Mouse (Mus musculus) CH12.LX (cell line): ENCODE data around the gene Slc45a1. TPM values are rescaled to one million over a fixed set of nuclear protein-coding genes. Genes with fewer than 3 reads are reported as not detected.
"Not testable (repeated sequence)": the region's sequence is repeated elsewhere in the genome, so short reads cannot be mapped to it uniquely, and the experiment has no call there.

ENCODE experiments used
- DNase-seq: peaks from one replicate; pipeline ENCODE4 v3.0.0-alpha.2; 2013; ENCODE audit errors: extremely low read depth
- H3K27ac ChIP-seq: 2 replicates; pipeline ENCODE4 v1.5.1; 2012; ENCODE audit warnings: low read depth, mild to moderate bottlenecking, control low read depth, moderate library complexity; ENCODE audit not compliant: insufficient read depth
- H3K27me3 ChIP-seq: replicated peaks from 2 replicates; pipeline ENCODE3; 2012; ENCODE audit warnings: inconsistent platforms
- H3K36me3 ChIP-seq, 2 experiments: replicated peaks in 1 of 2; 2 replicates each; pipeline versions ENCODE3 to v1.6.1; 2012; ENCODE audit warnings: inconsistent platforms in 1 of 2, low read length in 1 of 2, mild to moderate bottlenecking in 1 of 2, mixed read lengths in 1 of 2, moderate library complexity in 1 of 2; ENCODE audit not compliant: control insufficient read depth in 1 of 2, insufficient read depth in 1 of 2
- H3K4me1 ChIP-seq, 2 experiments: 2 replicates each; pipeline ENCODE4 v1.6.1; 2012; ENCODE audit warnings: inconsistent platforms in 1 of 2, moderate library complexity in 1 of 2; ENCODE audit not compliant: insufficient read depth in 2 of 2, control insufficient read depth in 1 of 2
- H3K4me2 ChIP-seq: 2 replicates; pipeline ENCODE4 v1.6.1; 2012; ENCODE audit warnings: low read depth, mild to moderate bottlenecking, control low read depth; ENCODE audit not compliant: poor library complexity, insufficient read depth, severe bottlenecking
- H3K4me3 ChIP-seq, 3 experiments: fragments of 150-350 bp in 1 of 3; sonication (generic) in 1 of 3; replicated peaks in 1 of 3; 2 replicates each; pipeline versions ENCODE3 to v1.5.1; 2011 to 2012; ENCODE audit warnings: low read depth in 2 of 3, low read length in 2 of 3, mild to moderate bottlenecking in 2 of 3, moderate library complexity in 2 of 3, control low read depth in 1 of 3, improper control_type of control experiment in 1 of 3, inconsistent platforms in 1 of 3, mixed read lengths in 1 of 3; ENCODE audit not compliant: poor library complexity in 1 of 3
- H3K79me2 ChIP-seq: replicated peaks from 2 replicates; pipeline ENCODE4 v1.6.1; 2012; ENCODE audit warnings: mild to moderate bottlenecking, moderate library complexity; ENCODE audit not compliant: control insufficient read depth, poor library complexity, insufficient read depth, severe bottlenecking; ENCODE audit errors: extremely low read depth
- H3K9ac ChIP-seq: 2 replicates; pipeline ENCODE4 v1.6.1; 2012; ENCODE audit warnings: low read depth, mild to moderate bottlenecking, control low read depth, moderate library complexity; ENCODE audit not compliant: insufficient read depth
- H3K9me3 ChIP-seq: replicated peaks from 2 replicates; pipeline ENCODE3; 2012; ENCODE audit warnings: low read length, inconsistent platforms, mixed read lengths
- BHLHE40 ChIP-seq: IDR thresholded peaks from 2 replicates; pipeline ENCODE4 v1.6.1; 2011; ENCODE audit warnings: mild to moderate bottlenecking, low read depth, low read length, improper control_type of control experiment
- E2F4 ChIP-seq: IDR thresholded peaks from 2 replicates; pipeline ENCODE4 v1.6.1; 2011; ENCODE audit warnings: low read depth, low read length, improper control_type of control experiment; ENCODE audit not compliant: insufficient replicate concordance
- EP300 ChIP-seq: IDR thresholded peaks from 2 replicates; pipeline ENCODE4 v1.6.1; 2011; ENCODE audit warnings: low read length, improper control_type of control experiment
- GABPA ChIP-seq: IDR thresholded peaks from 2 replicates; pipeline ENCODE4 v1.6.1; 2012; ENCODE audit warnings: low read depth, low read length, improper control_type of control experiment, inconsistent platforms; ENCODE audit not compliant: insufficient replicate concordance
- IRF4 ChIP-seq: IDR thresholded peaks from 2 replicates; pipeline ENCODE4 v1.6.1; 2014; ENCODE audit warnings: low read depth, mild to moderate bottlenecking, inconsistent platforms, low read length, improper control_type of control experiment
- JUND ChIP-seq: conservative IDR thresholded peaks from 2 replicates; pipeline ENCODE4 v1.6.1; 2011; ENCODE audit warnings: low read depth, low read length, improper control_type of control experiment
- MAFK ChIP-seq: IDR thresholded peaks from 2 replicates; pipeline ENCODE4 v1.6.1; 2011; ENCODE audit warnings: low read length, improper control_type of control experiment; ENCODE audit not compliant: insufficient replicate concordance
- MAZ ChIP-seq: IDR thresholded peaks from 2 replicates; pipeline ENCODE4 v1.6.1; 2012; ENCODE audit warnings: low read depth, mild to moderate bottlenecking, inconsistent platforms, low read length, improper control_type of control experiment, moderate library complexity
- MEF2A ChIP-seq: IDR thresholded peaks from 2 replicates; pipeline ENCODE4 v1.6.1; 2014; ENCODE audit warnings: low read depth, mild to moderate bottlenecking, inconsistent platforms, low read length, improper control_type of control experiment, borderline replicate concordance
- MXI1 ChIP-seq: IDR thresholded peaks from 2 replicates; pipeline ENCODE4 v1.6.1; 2011; ENCODE audit warnings: mild to moderate bottlenecking, low read depth, low read length, improper control_type of control experiment
- NELFE ChIP-seq: IDR thresholded peaks from 2 replicates; pipeline ENCODE4 v1.6.1; 2011; ENCODE audit warnings: low read depth, low read length, improper control_type of control experiment
- SIN3A ChIP-seq: IDR thresholded peaks from 2 replicates; pipeline ENCODE4 v1.6.1; 2012; ENCODE audit warnings: low read length, improper control_type of control experiment, inconsistent platforms
- SMC3 ChIP-seq: IDR thresholded peaks from 2 replicates; pipeline ENCODE4 v1.6.1; 2011; ENCODE audit warnings: low read depth, low read length, improper control_type of control experiment
- UBTF ChIP-seq: IDR thresholded peaks from 2 replicates; pipeline ENCODE4 v1.6.1; 2012; ENCODE audit warnings: low read depth, mild to moderate bottlenecking, inconsistent platforms, low read length, improper control_type of control experiment, moderate library complexity
- USF1 ChIP-seq: IDR thresholded peaks from 2 replicates; pipeline ENCODE4 v1.6.1; 2014; ENCODE audit warnings: low read depth, mild to moderate bottlenecking, inconsistent platforms, low read length, improper control_type of control experiment
- USF2 ChIP-seq: conservative IDR thresholded peaks from 2 replicates; pipeline ENCODE4 v1.6.1; 2011; ENCODE audit warnings: low read depth, low read length, improper control_type of control experiment
- ZKSCAN1 ChIP-seq: IDR thresholded peaks from 2 replicates; pipeline ENCODE4 v1.6.1; 2012; ENCODE audit warnings: low read depth, inconsistent platforms, low read length, improper control_type of control experiment, borderline replicate concordance
- ZMIZ1 ChIP-seq: IDR thresholded peaks from 2 replicates; pipeline ENCODE4 v1.6.1; 2012; ENCODE audit warnings: low read depth, mild to moderate bottlenecking, inconsistent platforms, low read length, improper control_type of control experiment
- dilution Hi-C: fragments of 300-500 bp; cut with MboI; formaldehyde crosslinking; loops from 2 replicates; pipeline ENCODE4 v1.14.3; 2020; ENCODE audit warnings: low sequenced_read_pairs; ENCODE audit not compliant: extremely low pct_unique_long_range_greater_than_20kb, extremely low pct_ligation_motif_present
- in situ Hi-C: fragments of 300-500 bp; cut with MboI; formaldehyde crosslinking; loops from 3 replicates; pipeline ENCODE4 v1.14.3; 2019; ENCODE audit warnings: low sequenced_read_pairs, low pct_ligation_motif_present, low pct_unique_long_range_greater_than_20kb, mixed read lengths
- polyA plus RNA-seq: library from polyadenylated mRNA; unstranded; fragments of >175 nt; gene quantifications from 2 replicates; pipeline ENCODE4 v1.2.1, GENCODE M21; 2012; ENCODE audit warnings: low read depth; ENCODE audit not compliant: insufficient read length
- total RNA-seq, 2 experiments: library from RNA; depleted of rRNA; stranded (reverse); fragments of 300-350 nt in 1 of 2; fragments of >200 nt in 1 of 2; gene quantifications; 2 replicates each; pipeline ENCODE4 v1.2.3; 2012 to 2014

Slc45a1 gene
- total and polyA plus RNA-seq, 3 experiments = not detected

DNA sequence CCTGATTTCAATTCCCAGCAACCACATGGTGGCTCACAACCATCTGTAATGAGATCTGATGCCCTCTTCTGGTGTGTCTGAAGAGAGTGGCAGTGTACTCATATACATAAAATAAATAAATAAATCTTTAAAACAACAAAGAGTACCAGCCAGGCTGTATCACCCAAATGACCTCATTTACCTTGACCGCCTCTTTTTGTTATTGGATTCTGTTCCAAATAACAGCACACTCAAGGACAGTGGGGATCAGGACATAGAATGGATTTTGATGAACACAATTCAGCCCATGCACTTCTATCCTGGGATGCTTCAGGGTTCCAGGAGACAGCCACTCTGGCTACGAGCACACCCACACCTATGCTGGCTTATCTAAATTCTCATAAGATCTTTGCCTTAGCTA lies 51.5 kb downstream of the Slc45a1 start:
- H3K9me3 ChIP-seq, H3K27me3 ChIP-seq, in situ Hi-C loops, H3K79me2 ChIP-seq, H3K4me3 ChIP-seq, H3K4me1 ChIP-seq, DNase-seq, H3K27ac ChIP-seq, H3K9ac ChIP-seq, H3K4me2 ChIP-seq, dilution Hi-C loops: not testable (repeated sequence)
- peaks cover 0 to 60% of the 10 kb centered on the region in 2 experiments for H3K36me3 ChIP-seq

DNA sequence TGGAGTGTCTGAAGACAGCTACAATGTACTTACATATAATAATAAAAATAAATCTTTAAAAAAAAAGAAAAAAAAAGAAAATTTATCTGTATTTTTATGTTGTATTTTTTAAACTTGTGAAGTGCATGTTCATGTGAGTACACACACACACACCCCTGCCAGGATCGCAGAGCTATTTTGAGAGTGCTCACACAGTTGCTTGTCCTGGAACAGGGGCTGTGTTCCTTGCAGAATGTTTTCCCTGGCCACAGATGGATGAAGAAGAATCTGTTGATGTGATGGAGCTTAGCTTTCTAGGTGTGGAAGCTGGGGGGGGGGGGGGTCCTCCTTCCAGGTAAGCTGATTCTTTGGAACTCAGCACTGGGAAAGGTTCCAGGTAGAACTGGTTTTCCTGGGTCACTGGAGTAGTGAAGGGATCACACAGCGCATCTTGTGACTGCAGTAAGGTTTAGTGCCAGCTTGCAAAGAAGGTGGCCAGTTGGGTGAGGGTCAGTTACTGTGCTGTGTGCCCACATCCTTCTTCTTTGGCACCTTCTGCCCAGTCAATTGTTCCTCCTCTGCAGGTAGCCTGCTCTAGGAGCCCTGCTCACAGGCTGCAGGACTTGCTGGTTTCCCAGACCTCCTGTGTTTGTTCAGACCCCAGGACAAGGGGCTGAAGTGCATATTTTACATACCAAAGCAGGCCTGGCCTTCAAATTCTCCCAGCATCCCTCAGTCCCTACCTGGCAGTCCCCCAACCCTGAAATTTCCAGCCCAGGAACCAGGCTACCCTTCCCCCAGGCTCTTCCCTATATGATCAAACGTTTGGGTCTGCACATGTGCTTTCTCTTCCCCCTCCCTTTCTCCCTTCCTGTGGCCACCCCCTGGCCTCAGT lies 52.6 kb downstream of the Slc45a1 start:
- in situ Hi-C loops = no loop called here
- no peak for TF ChIP-seq GABPA
- TF ChIP-seq IRF4 = no peak
- no peak for TF ChIP-seq USF2
- no peak for TF ChIP-seq E2F4
- no peak for TF ChIP-seq MXI1
- no peak for TF ChIP-seq BHLHE40
- no peak for TF ChIP-seq UBTF
- TF ChIP-seq JUND = no peak
- TF ChIP-seq MAZ = no peak
- no peak for TF ChIP-seq NELFE
- TF ChIP-seq SIN3A = no peak
- no peak for TF ChIP-seq SMC3
- TF ChIP-seq MAFK = no peak
- TF ChIP-seq MEF2A = no peak
- no peak for TF ChIP-seq EP300
- TF ChIP-seq ZMIZ1 = no peak
- no peak for TF ChIP-seq USF1
- no peak for TF ChIP-seq ZKSCAN1
- Histone ChIP-seq H3K4me2 (no peak overlapping the region), H3K4me3 (no peak overlapping the region), H3K27ac (no peak overlapping the region), H3K9ac (no peak overlapping the region), H3K36me3 (peaks cover 0 to 53% of the 10 kb centered on the region in 2 experiments), H3K79me2 (no peaks in the 10 kb centered on the region), H3K27me3 (no peaks in the 10 kb centered on the region), H3K9me3 (no peaks in the 10 kb centered on the region), H3K4me1 (peaks cover 0 to 15% of the 10 kb centered on the region in 2 experiments; a peak in 2 of 4 replicates)
- dilution Hi-C loops = no loop called here
- DNase-seq = no peak
